Mouse (Mus musculus) embryo, embryonic 11 days (tissue): ENCODE data around the gene Pcbp3.

ENCODE experiments used
- DNase-seq: peaks from one replicate; pipeline ENCODE4 v3.0.0-alpha.2; 2015

Pcbp3 gene

GRCm38 (mm10) chr10:76728369-76728768 lies 233.3 kb downstream of the Pcbp3 start:
- DNase-seq: peak; percentile 90

- DNase-seq: no peak
Observed at GRCm38 (mm10) chr10:76727301-76727700, 234.4 kb downstream of the Pcbp3 start.

GRCm38 (mm10) chr10:76726866-76727265 lies 234.8 kb downstream of the Pcbp3 start:
- DNase-seq: no peak

- peak; percentile 63 for DNase-seq
Observed at GRCm38 (mm10) chr10:76725682-76726285, 235.9 kb downstream of the Pcbp3 start, which contains the start of gene Col6a1. TSS of gene Col6a1 (minus strand) at chr10:76726168.

- no peak for DNase-seq
Observed at GRCm38 (mm10) chr10:76725097-76725496, 236.6 kb downstream of the Pcbp3 start.

GRCm38 (mm10) chr10:76724231-76724736 lies 237.4 kb downstream of the Pcbp3 start:
- no peak for DNase-seq

- no peak for DNase-seq
Observed at GRCm38 (mm10) chr10:76722751-76723450, 238.8 kb downstream of the Pcbp3 start.

- no peak for DNase-seq
Observed at GRCm38 (mm10) chr10:76721746-76722145, 239.9 kb downstream of the Pcbp3 start.

GRCm38 (mm10) chr10:76721216-76721615 lies 240.5 kb downstream of the Pcbp3 start:
- no peak for DNase-seq

- no peak for DNase-seq
Observed at GRCm38 (mm10) chr10:76717631-76718030, 244.1 kb downstream of the Pcbp3 start.

- DNase-seq: no peak
Observed at GRCm38 (mm10) chr10:76717026-76717425, 244.7 kb downstream of the Pcbp3 start.

GRCm38 (mm10) chr10:76714303-76714702 lies 247.4 kb downstream of the Pcbp3 start:
- DNase-seq: no peak

GRCm38 (mm10) chr10:76712500-76712899 lies 249.2 kb downstream of the Pcbp3 start:
- DNase-seq: no peak
